Mouse (Mus musculus) MEL (cell line): ENCODE measurements around the gene Lims1.

Experiments used
- CHD2 ChIP-seq: IDR thresholded peaks from 2 replicates; pipeline ENCODE4 v1.6.1; 2011; ENCODE audit warnings: low read length, improper control_type of control experiment
- CTCF ChIP-seq, 3 experiments: IDR thresholded peaks in 2 of 3; conservative IDR thresholded peaks in 1 of 3; 2 replicates each; pipeline ENCODE4 v1.5.1; 2011 to 2012; ENCODE audit warnings: low read length in 3 of 3, low read depth in 2 of 3, mild to moderate bottlenecking in 2 of 3, improper control_type of control experiment in 1 of 3, inconsistent platforms in 1 of 3, mixed read lengths in 1 of 3, moderate library complexity in 1 of 3; ENCODE audit not compliant: control insufficient read depth in 1 of 3, insufficient read depth in 1 of 3, poor library complexity in 1 of 3, severe bottlenecking in 1 of 3
- E2F4 ChIP-seq: IDR thresholded peaks from 2 replicates; pipeline ENCODE4 v1.6.1; 2011; ENCODE audit warnings: low read depth, low read length, improper control_type of control experiment, borderline replicate concordance
- EP300 ChIP-seq, 2 experiments: IDR thresholded peaks; 2 replicates each; pipeline ENCODE4 v1.6.1; 2011; ENCODE audit warnings: improper control_type of control experiment in 2 of 2, low read length in 2 of 2, low read depth in 1 of 2, mild to moderate bottlenecking in 1 of 2
- GATA1 ChIP-seq: IDR thresholded peaks from 2 replicates; pipeline ENCODE4 v1.6.1; 2011; ENCODE audit warnings: low read depth, low read length, improper control_type of control experiment
- HCFC1 ChIP-seq: IDR thresholded peaks from 2 replicates; pipeline ENCODE4 v1.6.1; 2012; ENCODE audit warnings: low read depth, mild to moderate bottlenecking, inconsistent platforms, low read length, improper control_type of control experiment, moderate library complexity
- MAFK ChIP-seq: IDR thresholded peaks from 2 replicates; pipeline ENCODE4 v1.6.1; 2011; ENCODE audit warnings: low read depth, mild to moderate bottlenecking, low read length, improper control_type of control experiment, borderline replicate concordance
- NELFE ChIP-seq: IDR thresholded peaks from 2 replicates; pipeline ENCODE4 v1.6.1; 2011; ENCODE audit warnings: low read depth, low read length, improper control_type of control experiment
- NRF1 ChIP-seq: IDR thresholded peaks from 2 replicates; pipeline ENCODE4 v1.6.1; 2014; ENCODE audit warnings: low read depth, mild to moderate bottlenecking, inconsistent platforms, low read length, improper control_type of control experiment, moderate library complexity; ENCODE audit not compliant: poor library complexity, insufficient read depth, severe bottlenecking
- POLR2A ChIP-seq, 2 experiments: IDR thresholded peaks; 2 replicates each; pipeline ENCODE4 v1.6.1; 2011 to 2012; ENCODE audit warnings: low read length in 2 of 2, mild to moderate bottlenecking in 2 of 2, control low read depth in 1 of 2, improper control_type of control experiment in 1 of 2, low read depth in 1 of 2, moderate library complexity in 1 of 2; ENCODE audit not compliant: control insufficient read depth in 1 of 2, insufficient read depth in 1 of 2, poor library complexity in 1 of 2
- POLR2AphosphoS2 ChIP-seq: IDR thresholded peaks from 2 replicates; pipeline ENCODE4 v1.6.1; 2011; ENCODE audit warnings: low read length, improper control_type of control experiment
- POLR2AphosphoS5 ChIP-seq: IDR thresholded peaks from 2 replicates; pipeline ENCODE4 v1.6.1; 2012; ENCODE audit warnings: low read depth, borderline replicate concordance, mild to moderate bottlenecking, inconsistent platforms, low read length, moderate library complexity, mixed read lengths
- RCOR1 ChIP-seq: IDR thresholded peaks from 2 replicates; pipeline ENCODE4 v1.6.1; 2012; ENCODE audit warnings: low read depth, mild to moderate bottlenecking, inconsistent platforms, low read length, improper control_type of control experiment
- SMC3 ChIP-seq: IDR thresholded peaks from 2 replicates; pipeline ENCODE4 v1.6.1; 2011; ENCODE audit warnings: low read depth, low read length, improper control_type of control experiment

- TF ChIP-seq POLR2AphosphoS2 (no peak), EP300 (IDR thresholded peaks at IDR 0.05; ENCODE audit: low read depth in 1 of 2, low read length in 2 of 2) (no peak), POLR2A (IDR thresholded peaks at IDR 0.05; ENCODE audit: control insufficient read depth in 1 of 2, insufficient read depth in 1 of 2, low read depth in 1 of 2, low read length in 2 of 2, poor library complexity in 1 of 2) (no peak), POLR2AphosphoS5 (no peak), NRF1 (no peak), HCFC1 (no peak), E2F4 (no peak), CTCF (IDR thresholded peaks at IDR 0.05 in 2 of 3, conservative IDR thresholded peaks at IDR 0.05 in 1 of 3; ENCODE audit: control insufficient read depth in 1 of 3, insufficient read depth in 1 of 3, low read depth in 2 of 3, low read length in 3 of 3, poor library complexity in 1 of 3, severe bottlenecking in 1 of 3) (no peak), MAFK (no peak), CHD2 (no peak), GATA1 (no peak), SMC3 (no peak), RCOR1 (no peak), NELFE (no peak)
These were observed 12.5 kb upstream of the Lims1 start for GRCm38 (mm10) chr10:58310791-58311190.
